Mouse (Mus musculus): ENCODE measurements around the gene Clec4g.

DNA sequence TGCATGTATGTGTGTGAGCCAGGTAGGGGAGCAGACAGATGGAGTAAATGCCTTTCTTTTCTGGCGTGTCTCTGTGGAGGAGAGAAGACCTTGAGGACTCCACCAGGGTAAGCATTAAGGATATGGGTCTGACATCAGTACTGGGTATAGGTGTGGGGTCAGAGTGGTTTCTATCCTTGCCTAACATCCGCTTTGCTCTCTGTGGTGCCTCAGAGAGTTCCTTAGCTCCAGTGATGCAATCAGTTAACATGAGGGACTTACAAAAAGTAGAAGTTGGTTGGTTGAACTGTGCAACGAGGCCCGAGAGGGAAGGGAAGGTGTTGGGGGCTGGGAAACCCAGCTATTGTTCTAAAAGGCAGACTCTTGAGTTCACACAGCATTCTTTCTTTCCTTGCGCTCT is 56.0 kb downstream of the Clec4g start:
- no peak for TF ChIP-seq CTCF (IDR thresholded peaks at IDR 0.05; ENCODE audit: borderline replicate concordance, insufficient read depth, low read depth, low read length)
- TF ChIP-seq POLR2A (IDR thresholded peaks at IDR 0.05; ENCODE audit: borderline replicate concordance, insufficient read depth, low read length): no peak

Measured in cerebellum, adult 2 months (tissue).